In the genomic region with DNA sequence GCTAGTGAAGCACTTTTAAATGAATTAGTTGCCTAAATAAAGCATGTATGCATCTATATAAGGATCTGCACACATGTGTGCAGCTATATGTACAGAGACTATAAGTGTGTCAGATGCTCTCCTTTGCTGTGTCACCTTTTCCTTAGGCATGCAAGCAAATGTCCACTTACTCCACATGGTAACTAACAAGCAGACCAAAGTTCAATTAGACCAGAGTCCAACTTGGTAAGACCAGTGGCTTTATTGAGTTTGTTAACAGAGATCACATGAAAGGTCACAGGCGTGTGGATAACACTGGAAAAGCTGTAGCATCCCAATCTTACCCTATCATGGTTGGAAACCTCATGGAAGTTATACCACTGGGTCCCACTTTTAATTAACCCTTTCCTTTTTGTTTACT, we compare ENCODE assay signal across 32 mouse cellular contexts.
"Had no signal": no experiment of that assay in that cellular context is flagged by ENCODE, and none has a peak within 500 bp of the region (broad histone marks: within the 10 kb centered on the region; RNA-seq: fewer than 3 reads in every experiment).

No protein-coding gene starts in this region.

- H3K27ac ChIP-seq: limb, embryonic 10.5 days; limb, embryonic 12.5 days; limb, embryonic 13.5 days; limb, embryonic 15.5 days; liver, embryonic 12.5 days; liver, embryonic 13.5 days; liver, embryonic 14.5 days; liver, embryonic 15.5 days; lung, embryonic 15.5 days; macrophage; midbrain, embryonic 10.5 days; midbrain, embryonic 12.5 days; midbrain, embryonic 13.5 days; midbrain, embryonic 15.5 days; neural tube, embryonic 12.5 days; neural tube, embryonic 13.5 days had no signal

- H3K4me3 ChIP-seq: limb, embryonic 10.5 days; limb, embryonic 12.5 days; limb, embryonic 13.5 days; limb, embryonic 15.5 days; liver, embryonic 12.5 days; liver, embryonic 13.5 days; liver, embryonic 15.5 days; lung, embryonic 15.5 days; megakaryocyte, embryonic 14.5 days; midbrain, embryonic 10.5 days; midbrain, embryonic 12.5 days; midbrain, embryonic 13.5 days; midbrain, embryonic 15.5 days; myocyte; neural tube, embryonic 12.5 days; neural tube, embryonic 13.5 days had no signal

- H3K4me1 ChIP-seq: limb, embryonic 10.5 days; limb, embryonic 12.5 days; limb, embryonic 13.5 days; limb, embryonic 15.5 days; liver, embryonic 12.5 days; liver, embryonic 13.5 days; liver, embryonic 15.5 days; lung, embryonic 15.5 days; megakaryocyte, embryonic 14.5 days; midbrain, embryonic 10.5 days; midbrain, embryonic 12.5 days; midbrain, embryonic 13.5 days; midbrain, embryonic 15.5 days; neural tube, embryonic 12.5 days; neural tube, embryonic 13.5 days had no signal

- H3K4me2 ChIP-seq: limb, embryonic 12.5 days; limb, embryonic 13.5 days; limb, embryonic 15.5 days; liver, embryonic 11.5 days; liver, embryonic 12.5 days; liver, embryonic 13.5 days; liver, embryonic 15.5 days; lung, embryonic 14.5 days; lung, embryonic 15.5 days; midbrain, embryonic 11.5 days; midbrain, embryonic 12.5 days; midbrain, embryonic 13.5 days; midbrain, embryonic 15.5 days; neural tube, embryonic 12.5 days; neural tube, embryonic 13.5 days had no signal

- DNase-seq: left cerebral cortex, postnatal 4 days; liver, embryonic 13.5 days; liver, postnatal 0 days; lung, adult 18-20 months; lung, adult 2 months; lung, embryonic 14.5 days; lung, postnatal 10 days; lung, postnatal 14 days; lung, postnatal 36 days; lung, postnatal 4 days; midbrain, embryonic 14.5 days had no signal

- H3K9ac ChIP-seq: limb, embryonic 12.5 days; limb, embryonic 13.5 days; limb, embryonic 15.5 days; liver, embryonic 12.5 days; liver, embryonic 13.5 days; liver, embryonic 14.5 days; liver, embryonic 15.5 days; liver, postnatal 0 days; lung, embryonic 14.5 days; lung, embryonic 15.5 days; midbrain, embryonic 12.5 days; midbrain, embryonic 13.5 days; midbrain, embryonic 15.5 days; neural tube, embryonic 12.5 days; neural tube, embryonic 13.5 days had no signal

- H3K27me3 ChIP-seq: limb, embryonic 12.5 days; limb, embryonic 13.5 days; limb, embryonic 15.5 days; liver, embryonic 12.5 days; liver, embryonic 13.5 days; liver, embryonic 15.5 days; lung, embryonic 15.5 days; megakaryocyte, embryonic 14.5 days; midbrain, embryonic 12.5 days; midbrain, embryonic 13.5 days; midbrain, embryonic 15.5 days; neural tube, embryonic 12.5 days; neural tube, embryonic 13.5 days had no signal

- H3K36me3 ChIP-seq: limb, embryonic 10.5 days; limb, embryonic 12.5 days; limb, embryonic 13.5 days; limb, embryonic 15.5 days; liver, embryonic 12.5 days; liver, embryonic 13.5 days; liver, embryonic 15.5 days; lung, embryonic 15.5 days; midbrain, embryonic 10.5 days; midbrain, embryonic 12.5 days; midbrain, embryonic 13.5 days; midbrain, embryonic 15.5 days; neural tube, embryonic 12.5 days; neural tube, embryonic 13.5 days had no signal

- H3K9me3 ChIP-seq: limb, embryonic 10.5 days; limb, embryonic 12.5 days; limb, embryonic 13.5 days; limb, embryonic 15.5 days; liver, embryonic 12.5 days; liver, embryonic 13.5 days; liver, embryonic 15.5 days; lung, embryonic 15.5 days; midbrain, embryonic 10.5 days; midbrain, embryonic 13.5 days; midbrain, embryonic 15.5 days; neural tube, embryonic 12.5 days; neural tube, embryonic 13.5 days had no signal

- ATAC-seq: liver, embryonic 12.5 days; liver, postnatal 0 days; lung, postnatal 0 days; midbrain, embryonic 13.5 days; midbrain, embryonic 15.5 days; midbrain, embryonic 16.5 days had no signal
